Mouse (Mus musculus) thymus, postnatal 0 days (tissue): ENCODE data around the gene Tpte. TPM values are rescaled to one million over a fixed set of nuclear protein-coding genes. Genes with fewer than 3 reads are reported as not detected.

Source experiments
- polyA plus RNA-seq: library from polyadenylated mRNA; unstranded; fragments of >200 nt; fragmentation: Nextera tagmentation; extraction: Ambion mirVana; gene quantifications from 2 replicates; pipeline ENCODE4 v1.2.1, GENCODE M21; 2015

The Tpte gene
- polyA plus RNA-seq, 1 experiment from 2014 or later: not detected

Other genes with a start within 250 kb of the Tpte start
- gene Atp7b, start 223.1 kb upstream of the Tpte start, polyA plus RNA-seq: 2.3 and 2.4 TPM in 2 replicates
- gene Alg11, start 222.7 kb upstream of the Tpte start, polyA plus RNA-seq: 15.4 and 16.5 TPM in 2 replicates
- gene Nek5, start 158.4 kb upstream of the Tpte start, polyA plus RNA-seq: 0.23 TPM in 1 of 2 replicates, not detected in the other
- gene Nek3, start 117.0 kb upstream of the Tpte start, polyA plus RNA-seq: 4.5 and 4.7 TPM in 2 replicates
- gene Ckap2, start 97.6 kb upstream of the Tpte start, polyA plus RNA-seq: 34.7 and 37.7 TPM in 2 replicates
- gene Vps36, start 90.6 kb upstream of the Tpte start, polyA plus RNA-seq: 38.9 and 39.0 TPM in 2 replicates
- 2.2 and 2.6 TPM in 2 replicates for gene Thsd1, start 56.1 kb upstream of the Tpte start, polyA plus RNA-seq
- 11.5 and 11.8 TPM in 2 replicates for gene Slc25a15, start 115.2 kb downstream of the Tpte start, polyA plus RNA-seq
- gene Mrps31, start 127.9 kb downstream of the Tpte start, polyA plus RNA-seq: 42.4 and 42.6 TPM in 2 replicates